Mouse (Mus musculus) regulatory T cell (primary cell): ENCODE data around the gene Prep.

Source experiments
- in situ Hi-C: fragments of 300-600 bp; cut with MboI, MseI; formaldehyde crosslinking; loops from one replicate; pipeline ENCODE4 v1.15.1; 2025; ENCODE audit warnings: high pct_unique_total_duplicates

Gene Prep

GRCm38 (mm10) chr10:45114462-45114861 is 47.5 kb downstream of the Prep start:
- in situ Hi-C loops = loop anchor here (10.0 kb wide), 1 partner anchor 810 kb away; no protein-coding TSS in a partner anchor

GRCm38 (mm10) chr10:45116832-45117231 is 49.8 kb downstream of the Prep start:
- in situ Hi-C loops = loop anchor here (10.0 kb wide), 1 partner anchor 808 kb away; no protein-coding TSS in a partner anchor

GRCm38 (mm10) chr10:45118389-45118788 is 51.4 kb downstream of the Prep start:
- in situ Hi-C loops = loop anchor here (10.0 kb wide), 1 partner anchor 806 kb away; no protein-coding TSS in a partner anchor

GRCm38 (mm10) chr10:45121637-45122036 is 54.6 kb downstream of the Prep start:
- in situ Hi-C loops = no loop called here

GRCm38 (mm10) chr10:45122476-45122875 is 55.5 kb downstream of the Prep start:
- in situ Hi-C loops = no loop called here

GRCm38 (mm10) chr10:45123011-45123410 is 56.0 kb downstream of the Prep start:
- in situ Hi-C loops = no loop called here

GRCm38 (mm10) chr10:45129105-45129504 is 62.1 kb downstream of the Prep start:
- in situ Hi-C loops = no loop called here

- in situ Hi-C loops = no loop called here
Measured at GRCm38 (mm10) chr10:45130004-45130403, 63.0 kb downstream of the Prep start.

GRCm38 (mm10) chr10:45132371-45132770 is 65.4 kb downstream of the Prep start:
- in situ Hi-C loops = no loop called here

GRCm38 (mm10) chr10:45136806-45137205 is 69.8 kb downstream of the Prep start:
- in situ Hi-C loops = no loop called here

GRCm38 (mm10) chr10:45139910-45140309 is 72.9 kb downstream of the Prep start:
- in situ Hi-C loops = no loop called here

GRCm38 (mm10) chr10:45140474-45141212 is 73.6 kb downstream of the Prep start:
- in situ Hi-C loops = no loop called here

- in situ Hi-C loops = no loop called here
Measured at GRCm38 (mm10) chr10:45142359-45142758, 75.4 kb downstream of the Prep start.

GRCm38 (mm10) chr10:45144038-45144817 is 77.2 kb downstream of the Prep start:
- in situ Hi-C loops = no loop called here

GRCm38 (mm10) chr10:45146821-45147220 is 79.8 kb downstream of the Prep start:
- in situ Hi-C loops = no loop called here

GRCm38 (mm10) chr10:45151137-45151536 is 84.1 kb downstream of the Prep start:
- in situ Hi-C loops = no loop called here

GRCm38 (mm10) chr10:45151771-45152692 is 85.0 kb downstream of the Prep start:
- in situ Hi-C loops = no loop called here

GRCm38 (mm10) chr10:45154557-45155060 is 87.6 kb downstream of the Prep start:
- in situ Hi-C loops = no loop called here

- in situ Hi-C loops = no loop called here
Measured at GRCm38 (mm10) chr10:45165851-45166250, 98.8 kb downstream of the Prep start.

GRCm38 (mm10) chr10:45173927-45174326 is 106.9 kb downstream of the Prep start:
- in situ Hi-C loops = no loop called here

- in situ Hi-C loops = no loop called here
Measured at GRCm38 (mm10) chr10:45174345-45174744, 107.3 kb downstream of the Prep start.
